24 mouse cellular contexts compared by ENCODE assay signal in genomic region chr14:75431173-75431786, GRCm38 (mm10). TPM values are rescaled to one million over a fixed set of nuclear protein-coding genes. Genes with fewer than 3 reads are reported as not detected.
DNase-seq lines count a peak whose midpoint lies in the region; ATAC-seq lines count a peak whose summit lies in the region.
"Had no signal": no experiment of that assay in that cellular context is flagged by ENCODE, and none has a peak within 500 bp of the region (broad histone marks: within the 10 kb centered on the region; RNA-seq: fewer than 3 reads in every experiment).

No protein-coding gene starts in this region.

- H3K9ac ChIP-seq in hindbrain, embryonic 16.5 days (ENCODE audit: low read depth, low read length) = no peak overlapping the region
- H3K9ac ChIP-seq in hindbrain, embryonic 11.5 days (ENCODE audit: low read depth, low read length) = no peak overlapping the region
- H3K9ac ChIP-seq in lung, embryonic 16.5 days (ENCODE audit: low read length) = no peak overlapping the region
- H3K9ac ChIP-seq: embryonic facial prominence, embryonic 13.5 days; limb, embryonic 12.5 days; liver, embryonic 13.5 days had no signal

- no peaks in the 10 kb centered on the region for H3K36me3 ChIP-seq in hindbrain, embryonic 16.5 days (ENCODE audit: control insufficient read depth, insufficient read depth, low read length)
- H3K36me3 ChIP-seq in hindbrain, embryonic 11.5 days (ENCODE audit: control insufficient read depth, insufficient read depth, low read length) = no peaks in the 10 kb centered on the region
- H3K36me3 ChIP-seq in lung, embryonic 16.5 days (ENCODE audit: control insufficient read depth, insufficient read depth, low read length) = no peaks in the 10 kb centered on the region
- H3K36me3 ChIP-seq: embryonic facial prominence, embryonic 13.5 days; hindbrain, embryonic 10.5 days; limb, embryonic 12.5 days; liver, embryonic 13.5 days had no signal

- no peaks in the 10 kb centered on the region; the same call in 1 of the 2 replicates for H3K4me1 ChIP-seq in hindbrain, embryonic 16.5 days (ENCODE audit: control insufficient read depth, insufficient read depth, low read depth, low read length)
- H3K4me1 ChIP-seq in hindbrain, embryonic 11.5 days (replicated peaks; ENCODE audit: control insufficient read depth, insufficient read depth, low read length) = no peaks in the 10 kb centered on the region
- H3K4me1 ChIP-seq in lung, embryonic 16.5 days (replicated peaks; ENCODE audit: control insufficient read depth, insufficient read depth, low read length) = no peaks in the 10 kb centered on the region
- H3K4me1 ChIP-seq: limb, embryonic 12.5 days; liver, embryonic 13.5 days had no signal

- DNase-seq in hindbrain, embryonic 11.5 days (ENCODE audit: low spot score) = no peak
- DNase-seq in lung, adult 18-20 months = no peak
- peak; percentile 39 for DNase-seq in testis, postnatal 10 days (ENCODE audit: low spot score)
- DNase-seq in testis, postnatal 14 days (ENCODE audit: low spot score) = no peak
- DNase-seq in gastrocnemius, postnatal 10 days = no peak
- DNase-seq: adrenal gland, adult 2 months; cerebellum, adult 9-10 months; gastrocnemius, postnatal 36 days; kidney, adult 8-10 months; kidney, postnatal 25 days; layer of hippocampus, adult 9-11 months; liver, embryonic 13.5 days; lung, postnatal 14 days; retina, postnatal 1 day; thymus, postnatal 36 days had no signal

- 80% methylated on average over 7 of the region's 8 CpGs for WGBS in hindbrain, embryonic 16.5 days
- WGBS in hindbrain, embryonic 11.5 days = 90% methylated on average over 7 of the region's 8 CpGs
- WGBS in lung, embryonic 16.5 days = 68% methylated on average over 7 of the region's 8 CpGs

- H3K27me3 ChIP-seq in hindbrain, embryonic 16.5 days (replicated peaks; ENCODE audit: control insufficient read depth, insufficient read depth, low read length) = no peaks in the 10 kb centered on the region
- no peaks in the 10 kb centered on the region for H3K27me3 ChIP-seq in hindbrain, embryonic 11.5 days (ENCODE audit: control insufficient read depth, insufficient read depth, low read length)
- H3K27me3 ChIP-seq in lung, embryonic 16.5 days (ENCODE audit: control insufficient read depth, insufficient read depth, low read depth, low read length) = no peaks in the 10 kb centered on the region
- H3K27me3 ChIP-seq: embryonic facial prominence, embryonic 13.5 days; limb, embryonic 12.5 days; liver, embryonic 13.5 days had no signal

- ATAC-seq in hindbrain, embryonic 16.5 days = peak; percentile 30; the same call in 1 of the 2 replicates
- no peak for ATAC-seq in hindbrain, embryonic 11.5 days (ENCODE audit: low FRiP score)
- ATAC-seq in lung, embryonic 16.5 days (ENCODE audit: low read depth) = peak; percentile 73

- no peak overlapping the region for H3K4me2 ChIP-seq in hindbrain, embryonic 16.5 days (ENCODE audit: low read length)
- no peak overlapping the region for H3K4me2 ChIP-seq in hindbrain, embryonic 11.5 days (replicated peaks; ENCODE audit: low read depth, low read length)
- H3K4me2 ChIP-seq in lung, embryonic 16.5 days (ENCODE audit: low read depth, low read length) = no peak overlapping the region
- H3K4me2 ChIP-seq: embryonic facial prominence, embryonic 13.5 days; limb, embryonic 12.5 days; liver, embryonic 13.5 days had no signal

- no peaks in the 10 kb centered on the region for H3K9me3 ChIP-seq in hindbrain, embryonic 16.5 days (ENCODE audit: control insufficient read depth, low read length)
- no peaks in the 10 kb centered on the region for H3K9me3 ChIP-seq in hindbrain, embryonic 11.5 days (ENCODE audit: control insufficient read depth, low read length)
- H3K9me3 ChIP-seq in lung, embryonic 16.5 days (ENCODE audit: control insufficient read depth, low read length) = no peaks in the 10 kb centered on the region
- H3K9me3 ChIP-seq: embryonic facial prominence, embryonic 13.5 days; hindbrain, embryonic 10.5 days; limb, embryonic 12.5 days; liver, embryonic 13.5 days had no signal

- H3K27ac ChIP-seq in hindbrain, embryonic 16.5 days (ENCODE audit: low read depth, low read length) = no peak overlapping the region
- H3K27ac ChIP-seq in hindbrain, embryonic 11.5 days (ENCODE audit: low read depth, low read length) = no peak overlapping the region
- H3K27ac ChIP-seq in lung, embryonic 16.5 days (ENCODE audit: low read length) = no peak overlapping the region
- H3K27ac ChIP-seq: embryonic facial prominence, embryonic 13.5 days; hindbrain, embryonic 10.5 days; limb, embryonic 12.5 days; liver, embryonic 13.5 days had no signal

- H3K4me3 ChIP-seq in hindbrain, embryonic 16.5 days (ENCODE audit: low read length) = no peak overlapping the region
- H3K4me3 ChIP-seq in hindbrain, embryonic 11.5 days (ENCODE audit: low read depth, low read length) = no peak overlapping the region
- H3K4me3 ChIP-seq in lung, embryonic 16.5 days (ENCODE audit: low read length) = no peak overlapping the region
- H3K4me3 ChIP-seq: embryonic facial prominence, embryonic 13.5 days; hindbrain, embryonic 10.5 days; limb, embryonic 12.5 days; liver, embryonic 13.5 days; myocyte had no signal

RNA-seq across cellular contexts. Expression of gene Siah3, which starts 24.5 kb away (rescaled TPM):
- 2.9 and 5.2 TPM in 2 replicates for polyA plus RNA-seq in hindbrain, embryonic 16.5 days (2015; fragmentation: Nextera tagmentation; extraction: Ambion mirVana)
- 2.2 and 2.4 TPM in 2 replicates for polyA plus RNA-seq in hindbrain, embryonic 11.5 days (2014; fragmentation: Nextera tagmentation; extraction: Ambion mirVana)
- 0.05 TPM in 1 of 2 replicates, not detected in the other for polyA plus RNA-seq in lung, embryonic 16.5 days (2015; fragmentation: Nextera tagmentation; extraction: Ambion mirVana)
- under 1 TPM; 0.63 to 0.81 TPM for total RNA-seq in gastrocnemius, postnatal 10 days (2021)
- total RNA-seq: gastrocnemius, postnatal 36 days; megakaryocyte-erythroid progenitor cell, adult 5-6 weeks had no signal
- polyA plus RNA-seq: heart, embryonic 16.5 days; myocyte; testis, adult 2 months had no signal
